Mouse (Mus musculus) heart, adult 2 months (tissue): ENCODE data around the gene Nectin1. TPM values are rescaled to one million over a fixed set of nuclear protein-coding genes. Genes with fewer than 3 reads are reported as not detected.

Experiments used
- DNase-seq, 2 experiments: peaks; one replicate each; pipeline ENCODE4 v3.0.0; 2021
- H3K27ac ChIP-seq: fragments of 200-600 bp; 2 replicates; pipeline ENCODE4 v1.8.1; 2022
- H3K27me3 ChIP-seq: fragments of 200-500 bp; 2 replicates; pipeline ENCODE4 v1.6.1; 2012; ENCODE audit warnings: mild to moderate bottlenecking, low read length, inconsistent platforms, mixed read lengths; ENCODE audit not compliant: control insufficient read depth, insufficient read depth
- H3K36me3 ChIP-seq: fragments of 200-500 bp; 2 replicates; pipeline ENCODE4 v1.6.1; 2012; ENCODE audit warnings: low read length, inconsistent platforms; ENCODE audit not compliant: control insufficient read depth, insufficient read depth
- H3K4me1 ChIP-seq: fragments of 200-500 bp; 2 replicates; pipeline ENCODE4 v1.6.1; 2011; ENCODE audit warnings: low read length; ENCODE audit not compliant: control insufficient read depth, insufficient read depth
- H3K4me3 ChIP-seq: fragments of 200-600 bp; 2 replicates; pipeline ENCODE4 v1.8.1; 2022
- H3K79me2 ChIP-seq: fragments of 200-500 bp; replicated peaks from 2 replicates; pipeline ENCODE4 v1.6.1; 2012; ENCODE audit warnings: mild to moderate bottlenecking, inconsistent platforms, low read length, moderate library complexity, mixed read lengths; ENCODE audit not compliant: control insufficient read depth, insufficient read depth
- H3K9ac ChIP-seq: fragments of 200-500 bp; 2 replicates; pipeline ENCODE4 v1.6.1; 2012; ENCODE audit warnings: low read depth, mild to moderate bottlenecking, control low read depth, inconsistent platforms, low read length, mixed read lengths
- CTCF ChIP-seq: fragments of 200-600 bp; IDR thresholded peaks from 2 replicates; pipeline ENCODE4 v1.8.1; 2022; ENCODE audit warnings: antibody characterized with exemption, mild to moderate bottlenecking, moderate library complexity
- EP300 ChIP-seq: fragments of 200-500 bp; IDR thresholded peaks from 2 replicates; pipeline ENCODE4 v1.6.1; 2011; ENCODE audit warnings: low read depth, low read length, control low read depth; ENCODE audit not compliant: insufficient read depth
- POLR2A ChIP-seq: fragments of 200-500 bp; IDR thresholded peaks from 2 replicates; pipeline ENCODE4 v1.6.1; 2011; ENCODE audit warnings: mild to moderate bottlenecking, low read depth, low read length, control low read depth; ENCODE audit not compliant: insufficient read depth
- WGBS: fragments of 180-500 bp; shearing (Covaris S2); methylation state at CpG from one replicate; pipeline ENCODE4 v1.1.7; 2018; 5-methylcytosine and 5-hydroxymethylcytosine counted together
- intact Hi-C: fragments of 180-260 bp; cut with DNase I; formaldehyde crosslinking; loops from one replicate; pipeline ENCODE4 v1.15.1; 2025
- polyA plus RNA-seq: library from polyadenylated mRNA; depleted of rRNA; stranded (reverse); fragments of >200 nt; gene quantifications from 2 replicates; pipeline ENCODE4 v1.2.3, GENCODE M21; 2012
- total RNA-seq, 2 experiments: library from RNA; stranded (reverse); gene quantifications; 2 replicates each; pipeline ENCODE4 v1.2.3; 2021

The Nectin1 gene
- total and polyA plus RNA-seq, 3 experiments: 2.0 to 4.6 (median 2.9) TPM

- Histone ChIP-seq H3K36me3 (no peaks in the 10 kb centered on the region), H3K79me2 (no peaks in the 10 kb centered on the region), H3K27ac (no peak overlapping the region), H3K4me3 (no peak overlapping the region), H3K9ac (no peak overlapping the region), H3K27me3 (no peaks in the 10 kb centered on the region), H3K4me1 (no peaks in the 10 kb centered on the region)
- WGBS: 88% methylated on average over 1 of the region's 1 CpGs
- TF ChIP-seq EP300 (no peak), CTCF (no peak), POLR2A (no peak)
- intact Hi-C loops: no loop called here
- no peak for DNase-seq
Measured at GRCm38 (mm10) chr9:43771041-43771440, 27.3 kb downstream of the Nectin1 start.

GRCm38 (mm10) chr9:43772460-43772859, 28.7 kb downstream of the Nectin1 start:
- peaks cover 1% of the 10 kb centered on the region; the same call in 1 of the 2 replicates for H3K4me1 ChIP-seq
- H3K27ac ChIP-seq: no peak overlapping the region
- no peaks in the 10 kb centered on the region for H3K79me2 ChIP-seq
- whole genome bisulfite sequencing: 74% methylated on average over 6 of the region's 6 CpGs
- H3K9ac ChIP-seq: no peak overlapping the region
- H3K4me3 ChIP-seq: no peak overlapping the region
- no peaks in the 10 kb centered on the region for H3K27me3 ChIP-seq
- intact Hi-C loops: no loop called here
- no peaks in the 10 kb centered on the region for H3K36me3 ChIP-seq
- TF ChIP-seq CTCF: no peak
- no peak for TF ChIP-seq POLR2A
- TF ChIP-seq EP300: no peak
- no peak for DNase-seq

DNA sequence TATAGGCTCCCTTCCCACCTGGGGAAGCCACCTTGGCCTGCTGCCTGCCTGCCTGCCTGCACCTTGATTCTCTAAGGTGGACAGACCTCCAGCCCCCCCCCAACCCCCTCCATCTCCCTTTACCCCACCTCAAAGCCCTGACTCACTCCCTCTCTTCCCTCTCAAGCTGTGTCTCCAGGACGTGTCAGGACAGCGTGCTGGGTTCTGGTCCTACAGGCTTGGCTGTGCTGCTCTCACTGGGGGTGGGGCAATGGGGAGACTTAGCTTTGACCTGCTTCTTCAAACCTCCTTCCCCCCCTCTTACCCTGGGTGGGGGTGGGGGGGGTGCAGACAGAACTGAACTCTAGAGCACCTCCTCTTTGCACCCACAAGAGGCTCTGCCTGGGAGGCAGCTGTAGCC, 29.7 kb downstream of the Nectin1 start:
- Histone ChIP-seq H3K36me3 (no peaks in the 10 kb centered on the region), H3K9ac (no peak overlapping the region), H3K27ac (no peak overlapping the region), H3K79me2 (no peaks in the 10 kb centered on the region), H3K4me1 (peaks cover 1% of the 10 kb centered on the region; the same call in 1 of the 2 replicates), H3K27me3 (no peaks in the 10 kb centered on the region), H3K4me3 (no peak overlapping the region)
- 89% methylated on average over 2 of the region's 2 CpGs for WGBS
- no peak for DNase-seq
- intact Hi-C loops: no loop called here
- no peak for TF ChIP-seq CTCF
- no peak for TF ChIP-seq POLR2A
- TF ChIP-seq EP300: no peak

DNA sequence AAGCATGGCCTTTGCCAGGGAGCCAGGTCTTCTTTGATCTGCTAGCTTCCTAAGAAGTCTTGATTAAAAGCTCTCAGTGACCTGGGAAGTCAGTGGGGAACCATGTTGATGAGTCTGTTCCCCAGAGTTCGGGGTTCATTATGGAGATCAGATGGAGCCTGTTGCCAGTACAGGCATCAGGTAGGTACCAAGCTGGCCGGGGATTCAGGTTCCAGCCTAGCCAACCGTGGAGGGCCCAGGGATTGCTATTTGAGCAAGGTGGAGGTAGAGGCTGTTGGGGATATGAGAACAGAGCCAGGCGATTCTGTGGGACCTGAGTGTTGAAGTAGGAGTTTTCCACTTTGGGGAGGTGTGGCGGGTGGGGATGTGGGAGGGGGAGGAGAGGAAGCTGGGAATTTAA, 30.6 kb downstream of the Nectin1 start:
- WGBS: 85% methylated on average over 5 of the region's 5 CpGs
- intact Hi-C loops: no loop called here
- Histone ChIP-seq H3K9ac (no peak overlapping the region), H3K27me3 (no peaks in the 10 kb centered on the region), H3K4me3 (no peak overlapping the region), H3K27ac (no peak overlapping the region), H3K4me1 (peaks cover 1% of the 10 kb centered on the region; the same call in 1 of the 2 replicates), H3K36me3 (no peaks in the 10 kb centered on the region), H3K79me2 (no peaks in the 10 kb centered on the region)
- TF ChIP-seq POLR2A (no peak), CTCF (no peak), EP300 (no peak)
- no peak for DNase-seq

GRCm38 (mm10) chr9:43776231-43776630, 32.4 kb downstream of the Nectin1 start:
- no peak overlapping the region for H3K9ac ChIP-seq
- no peak overlapping the region for H3K4me3 ChIP-seq
- H3K79me2 ChIP-seq: no peaks in the 10 kb centered on the region
- H3K27ac ChIP-seq: no peak overlapping the region
- no peaks in the 10 kb centered on the region for H3K27me3 ChIP-seq
- H3K4me1 ChIP-seq: peaks cover 1% of the 10 kb centered on the region; the same call in 1 of the 2 replicates
- H3K36me3 ChIP-seq: no peaks in the 10 kb centered on the region
- no peak for TF ChIP-seq POLR2A
- no peak for TF ChIP-seq EP300
- no peak for TF ChIP-seq CTCF
- no peak for DNase-seq
- 88% methylated on average over 3 of the region's 3 CpGs for WGBS
- intact Hi-C loops: no loop called here

DNA sequence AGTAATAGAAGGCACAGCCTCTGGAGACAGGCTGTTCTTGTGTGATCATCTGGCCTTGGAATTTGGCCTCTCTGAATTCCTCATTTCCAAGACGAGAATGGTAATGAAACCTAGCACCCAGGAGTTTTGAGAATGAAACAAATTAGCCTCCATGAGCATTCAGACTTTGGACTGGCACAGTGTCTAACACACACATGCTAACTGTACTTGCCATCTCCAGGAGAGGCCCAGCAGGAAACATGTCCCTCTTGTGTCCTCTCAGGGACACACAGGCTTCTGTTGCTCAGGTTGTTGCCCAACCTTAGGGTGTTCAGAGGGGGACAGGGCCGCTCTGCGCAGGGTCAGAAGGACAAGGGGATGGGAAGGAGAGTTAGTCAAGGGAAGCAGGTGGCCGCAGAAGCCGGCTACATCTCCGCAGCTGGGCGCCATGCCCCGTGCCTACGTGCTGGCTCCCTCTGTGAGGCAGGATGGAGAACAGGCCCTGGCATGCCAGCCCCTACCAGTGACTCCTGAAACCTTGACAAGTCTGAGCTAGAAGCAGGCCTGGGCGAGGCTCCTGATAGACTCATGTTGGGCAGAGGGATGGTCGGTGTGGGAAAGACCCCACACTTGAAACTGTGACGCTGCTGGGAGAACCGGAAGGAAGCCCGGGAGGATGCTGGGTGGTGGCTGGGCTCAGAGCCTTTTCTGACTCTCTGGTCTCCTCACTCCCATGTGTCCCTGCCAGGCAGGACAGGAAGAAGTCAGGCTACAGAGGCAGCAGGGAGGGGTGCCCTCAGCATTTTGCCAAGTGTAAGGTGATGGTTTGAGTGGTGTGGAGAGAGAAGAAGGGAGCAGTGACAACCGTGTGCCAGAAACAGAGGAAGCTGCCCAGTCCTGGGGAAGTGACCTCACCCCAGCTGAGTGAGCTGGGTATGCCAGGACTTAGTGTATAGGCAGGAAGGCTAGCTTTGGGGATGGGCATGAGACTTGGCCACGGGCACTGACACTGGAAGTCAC, 33.9 kb downstream of the Nectin1 start:
- Histone ChIP-seq H3K27ac (no peak overlapping the region), H3K36me3 (no peaks in the 10 kb centered on the region), H3K9ac (no peak overlapping the region), H3K4me3 (no peak overlapping the region), H3K79me2 (no peaks in the 10 kb centered on the region), H3K27me3 (no peaks in the 10 kb centered on the region), H3K4me1 (peaks cover 2% of the 10 kb centered on the region; the same call in 1 of the 2 replicates)
- intact Hi-C loops: no loop called here
- TF ChIP-seq EP300 (no peak), CTCF (no peak), POLR2A (no peak)
- no peak for DNase-seq
- WGBS: 67% methylated on average over 16 of the region's 16 CpGs
